Mouse (Mus musculus) liver, embryonic 14.5 days (tissue): ENCODE measurements around the gene Parvb.

Experiments
- CTCF ChIP-seq: IDR thresholded peaks from 2 replicates; pipeline ENCODE4 v1.5.1; 2016; ENCODE audit warnings: antibody characterized with exemption, low read depth, control low read depth
- EP300 ChIP-seq: IDR thresholded peaks from 2 replicates; pipeline ENCODE4 v1.6.1; 2016; ENCODE audit warnings: antibody characterized with exemption, low read depth

- TF ChIP-seq CTCF (no peak), EP300 (no peak)
These were observed 766 bp downstream of the Parvb start for GRCm38 (mm10) chr15:84232609-84233008.
